Mouse (Mus musculus): ENCODE data around the gene Naa15.

GRCm38 (mm10) chr3:51497978-51498377 is 83.0 kb downstream of the Naa15 start:
- no peak for TF ChIP-seq CTCF (IDR thresholded peaks at IDR 0.05; ENCODE audit: borderline replicate concordance, control insufficient read depth, extremely low read depth, insufficient read depth, low read length, poor library complexity)
- no peak for TF ChIP-seq POLR2A (IDR thresholded peaks at IDR 0.05; ENCODE audit: control insufficient read depth, extremely low read depth, insufficient read depth, low read length, poor library complexity)

Measured in thymus, adult 2 months (tissue).